Mouse (Mus musculus) testis, adult 2 months (tissue): ENCODE results near the gene Gm20388.

ENCODE experiments used
- CTCF ChIP-seq: fragments of 200-500 bp; IDR thresholded peaks from 2 replicates; pipeline ENCODE4 v1.5.1; 2012; ENCODE audit warnings: low read depth, mild to moderate bottlenecking, inconsistent platforms, low read length, moderate library complexity; ENCODE audit not compliant: control insufficient read depth, insufficient read depth, insufficient replicate concordance
- POLR2A ChIP-seq: fragments of 200-500 bp; IDR thresholded peaks from 2 replicates; pipeline ENCODE4 v1.6.1; 2012; ENCODE audit warnings: low read depth, mild to moderate bottlenecking, inconsistent platforms, low read length, moderate library complexity; ENCODE audit not compliant: control insufficient read depth

GRCm38 (mm10) chr8:124231176-124231484 lies 4320.5 kb downstream of the Gm20388 start, which contains the start of gene Galnt2:
- TF ChIP-seq CTCF (no peak), POLR2A (no peak)
